Mouse (Mus musculus) E14TG2a.4 (cell line): ENCODE measurements at regions not wholly inside any gene's neighbourhood (a gene's known extent, or its start where the extent isn't known, plus 50 kb on each side); places are given as distances from the start of the nearest gene placed in this dataset.

Source experiments
- CTCF ChIP-seq: conservative IDR thresholded peaks from 2 replicates; pipeline ENCODE4 v1.5.1; 2014; ENCODE audit warnings: low read length
- POU5F1 ChIP-seq: IDR thresholded peaks from 2 replicates; pipeline ENCODE4 v1.6.1; 2014; ENCODE audit warnings: low read length, borderline replicate concordance

- TF ChIP-seq CTCF (no peak), POU5F1 (no peak)
Measured at GRCm38 (mm10) chr1:120966132-120966531, 363.9 kb downstream of the En1 start.
